Mouse (Mus musculus) cortical plate, adult 2 months (tissue): ENCODE results near the gene Herc3.

Source experiments
- CTCF ChIP-seq: fragments of 200-500 bp; IDR thresholded peaks from 2 replicates; pipeline ENCODE4 v1.5.1; 2011; ENCODE audit warnings: mild to moderate bottlenecking, control low read depth, low read length; ENCODE audit not compliant: insufficient read depth; ENCODE audit errors: extremely low read depth
- POLR2A ChIP-seq: fragments of 200-500 bp; IDR thresholded peaks from 2 replicates; pipeline ENCODE4 v1.6.1; 2011; ENCODE audit warnings: mild to moderate bottlenecking, low read length, control low read depth; ENCODE audit not compliant: insufficient read depth; ENCODE audit errors: extremely low read depth

DNA sequence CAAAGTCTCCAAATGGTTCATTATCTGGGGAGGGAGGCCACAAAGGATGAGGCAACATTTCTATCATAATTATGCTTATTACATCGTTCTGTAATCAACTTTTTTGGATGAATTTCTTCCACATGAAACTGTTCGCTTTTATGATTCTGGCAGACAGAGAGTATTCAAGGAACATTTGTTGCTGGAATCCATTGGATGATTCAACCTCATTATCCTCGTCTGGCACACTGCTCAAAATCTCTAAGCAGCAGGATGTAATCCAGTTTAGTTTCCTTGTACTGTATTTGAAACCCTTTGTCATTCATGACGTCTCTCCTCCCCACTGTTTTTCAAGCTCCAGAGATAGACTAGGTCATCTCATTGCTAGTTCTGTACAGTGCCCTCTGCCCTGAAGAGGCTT is 115.6 kb downstream of the Herc3 start:
- no peak for TF ChIP-seq POLR2A
- no peak for TF ChIP-seq CTCF
